Mouse (Mus musculus) forebrain, embryonic 14.5 days (tissue): ENCODE data around the gene Adcy1. TPM values are rescaled to one million over a fixed set of nuclear protein-coding genes. Genes with fewer than 3 reads are reported as not detected.

Experiments
- ATAC-seq: fragments of 200-750 bp; cut with Nextera tagmentation; 2 replicates; pipeline ENCODE4 v1.8.0; 2017; ENCODE audit warnings: mild to moderate bottlenecking, moderate library complexity
- DNase-seq: peaks from one replicate; pipeline ENCODE4 v3.0.0-alpha.2; 2015; ENCODE audit warnings: low spot score
- H3K27ac ChIP-seq: fragments of 300-500 bp; sonication (generic); 2 replicates; pipeline ENCODE4 v1.5.1; 2014; ENCODE audit warnings: low read depth, mild to moderate bottlenecking, control low read depth, low read length, moderate library complexity
- H3K27me3 ChIP-seq: fragments of 300-500 bp; sonication (generic); replicated peaks from 2 replicates; pipeline ENCODE4 v1.6.1; 2014; ENCODE audit warnings: low read length, control low read depth, mixed read lengths; ENCODE audit not compliant: control insufficient read depth, insufficient read depth
- H3K36me3 ChIP-seq: fragments of 300-500 bp; sonication (generic); 2 replicates; pipeline ENCODE4 v1.6.1; 2014; ENCODE audit warnings: low read length, control low read depth; ENCODE audit not compliant: control insufficient read depth, insufficient read depth
- H3K4me1 ChIP-seq: fragments of 300-500 bp; sonication (generic); 2 replicates; pipeline ENCODE4 v1.6.1; 2014; ENCODE audit warnings: antibody characterized with exemption, low read length, control low read depth; ENCODE audit not compliant: control insufficient read depth, insufficient read depth
- H3K4me2 ChIP-seq: fragments of 300-500 bp; sonication (generic); 2 replicates; pipeline ENCODE4 v1.6.1; 2014; ENCODE audit warnings: mild to moderate bottlenecking, control low read depth, low read length
- H3K4me3 ChIP-seq: fragments of 300-500 bp; sonication (generic); 2 replicates; pipeline ENCODE4 v1.5.1; 2014; ENCODE audit warnings: low read depth, low read length, control low read depth
- H3K9ac ChIP-seq: fragments of 300-500 bp; sonication (generic); 2 replicates; pipeline ENCODE4 v1.6.1; 2014; ENCODE audit warnings: mild to moderate bottlenecking, low read length, control low read depth, moderate library complexity
- H3K9me3 ChIP-seq: fragments of 300-500 bp; sonication (generic); replicated peaks from 2 replicates; pipeline ENCODE4 v1.6.1; 2016; ENCODE audit warnings: low read length, control low read depth, mixed read lengths; ENCODE audit not compliant: control insufficient read depth
- WGBS: fragments of 180-500 bp; shearing (Covaris S2); extraction: QIAGEN DNeasy Blood & Tissue Kit; methylation state at CpG from one replicate; pipeline ENCODE4 v1.1.7; 2014; 5-methylcytosine and 5-hydroxymethylcytosine counted together
- polyA plus RNA-seq: library from polyadenylated mRNA; unstranded; fragments of >200 nt; fragmentation: Nextera tagmentation; extraction: Ambion mirVana; gene quantifications from 2 replicates; pipeline ENCODE4 v1.2.1, GENCODE M21; 2014

The Adcy1 gene
- polyA plus RNA-seq, 1 experiment from 2014 or later, result 5.0 TPM

DNA sequence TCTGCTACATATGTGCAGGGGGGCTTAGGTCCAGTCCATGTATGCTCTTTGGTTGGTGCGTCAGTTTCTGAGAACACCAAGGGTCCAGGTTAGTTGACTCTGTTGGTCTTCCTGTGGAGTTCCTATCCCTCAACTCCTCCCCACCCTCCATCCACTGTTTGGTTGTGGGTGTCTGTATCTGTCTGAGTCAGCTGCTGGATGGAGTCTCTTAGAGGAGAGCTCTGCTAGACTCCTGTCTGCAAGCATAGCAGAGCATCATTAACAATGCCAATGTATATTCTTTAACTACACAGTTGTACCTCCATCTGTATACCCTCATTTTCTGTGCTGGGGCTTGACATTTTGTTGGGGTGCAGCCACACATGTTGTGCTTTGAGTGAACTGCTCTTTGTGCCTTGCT is 18.6 kb downstream of the Adcy1 start:
- Histone ChIP-seq H3K4me3 (no peak overlapping the region), H3K27me3 (no peaks in the 10 kb centered on the region), H3K9ac (no peak overlapping the region), H3K4me2 (no peak overlapping the region), H3K4me1 (no peaks in the 10 kb centered on the region), H3K27ac (no peak overlapping the region), H3K36me3 (no peaks in the 10 kb centered on the region), H3K9me3 (no peaks in the 10 kb centered on the region)
- ATAC-seq, result no peak
- no peak for DNase-seq
- 96% methylated on average over 1 of the region's 1 CpGs for WGBS

DNA sequence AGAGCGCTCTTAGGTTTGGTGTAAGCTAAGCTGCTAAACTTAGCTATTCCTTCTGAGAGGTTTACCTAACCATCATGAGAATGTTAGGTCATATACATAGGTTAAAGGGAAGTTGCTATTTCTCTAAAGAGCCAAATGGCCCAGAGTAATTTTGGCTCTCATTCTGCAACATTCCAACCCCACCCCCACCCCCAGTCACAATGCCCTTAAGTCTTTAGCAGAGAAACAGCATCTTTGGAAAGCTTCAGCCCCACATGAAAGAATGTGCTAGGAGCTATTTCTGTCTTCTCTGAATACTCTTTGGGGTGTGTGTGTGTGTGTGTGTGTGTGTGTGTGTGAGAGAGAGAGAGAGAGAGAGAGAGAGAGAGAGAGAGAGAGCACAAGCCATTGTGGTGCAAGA is 20.6 kb downstream of the Adcy1 start:
- 97% methylated on average over 1 of the region's 1 CpGs for WGBS
- no peak overlapping the region for H3K27ac ChIP-seq
- H3K27me3 ChIP-seq, result no peaks in the 10 kb centered on the region
- DNase-seq (no peak), ATAC-seq (no peak)
- no peaks in the 10 kb centered on the region for H3K9me3 ChIP-seq
- no peak overlapping the region for H3K4me3 ChIP-seq
- H3K4me1 ChIP-seq, result no peaks in the 10 kb centered on the region
- no peak overlapping the region for H3K4me2 ChIP-seq
- no peaks in the 10 kb centered on the region for H3K36me3 ChIP-seq
- H3K9ac ChIP-seq, result no peak overlapping the region

DNA sequence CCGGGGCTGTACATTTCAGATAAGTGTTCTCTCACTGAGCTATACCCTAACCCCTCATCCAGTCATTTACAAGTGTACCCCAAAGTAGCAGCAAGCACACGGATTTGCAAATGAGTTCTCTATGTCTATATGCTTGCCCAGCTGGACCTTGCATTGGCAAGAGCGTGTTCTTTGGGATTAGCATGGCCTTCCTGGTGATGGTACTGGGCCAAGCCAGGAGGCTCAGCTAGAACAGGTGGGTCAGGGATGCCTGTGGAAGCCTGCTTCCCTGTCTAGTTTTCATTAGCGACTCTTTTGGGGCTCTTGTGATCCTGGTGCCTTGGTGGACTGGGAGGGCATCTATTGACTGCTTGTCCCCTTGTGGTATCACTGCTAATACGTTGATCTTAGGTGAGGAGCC is 21.9 kb downstream of the Adcy1 start:
- Histone ChIP-seq H3K9ac (no peak overlapping the region), H3K9me3 (no peaks in the 10 kb centered on the region), H3K4me3 (no peak overlapping the region), H3K27me3 (no peaks in the 10 kb centered on the region), H3K27ac (no peak overlapping the region), H3K4me2 (no peak overlapping the region), H3K36me3 (no peaks in the 10 kb centered on the region), H3K4me1 (no peaks in the 10 kb centered on the region)
- 85% methylated on average over 5 of the region's 5 CpGs for WGBS
- DNase-seq (no peak), ATAC-seq (no peak)

DNA sequence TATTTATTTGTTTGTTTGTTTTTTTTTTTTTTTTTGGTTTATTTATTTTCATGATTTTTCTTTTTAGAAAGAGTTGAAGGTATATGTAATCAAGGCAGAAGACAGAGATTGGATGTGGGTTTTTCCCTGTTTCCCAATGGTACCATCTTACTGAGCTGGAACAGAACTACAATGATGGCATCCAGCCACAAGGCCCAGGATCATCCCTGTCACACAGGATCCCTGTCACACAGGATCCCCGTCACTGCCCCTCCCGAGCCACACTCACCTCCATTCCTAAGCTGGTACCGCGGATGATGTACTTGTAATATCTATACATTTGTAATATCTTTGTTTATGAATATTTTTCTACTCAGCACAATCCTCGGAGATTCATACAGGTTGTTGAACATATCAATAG is 27.8 kb downstream of the Adcy1 start:
- Histone ChIP-seq H3K9me3 (no peaks in the 10 kb centered on the region), H3K9ac (no peak overlapping the region), H3K27me3 (no peaks in the 10 kb centered on the region), H3K4me1 (no peaks in the 10 kb centered on the region), H3K36me3 (no peaks in the 10 kb centered on the region), H3K27ac (no peak overlapping the region), H3K4me2 (no peak overlapping the region), H3K4me3 (no peak overlapping the region)
- ATAC-seq (no peak), DNase-seq (no peak)
- 94% methylated on average over 5 of the region's 5 CpGs for whole genome bisulfite sequencing

DNA sequence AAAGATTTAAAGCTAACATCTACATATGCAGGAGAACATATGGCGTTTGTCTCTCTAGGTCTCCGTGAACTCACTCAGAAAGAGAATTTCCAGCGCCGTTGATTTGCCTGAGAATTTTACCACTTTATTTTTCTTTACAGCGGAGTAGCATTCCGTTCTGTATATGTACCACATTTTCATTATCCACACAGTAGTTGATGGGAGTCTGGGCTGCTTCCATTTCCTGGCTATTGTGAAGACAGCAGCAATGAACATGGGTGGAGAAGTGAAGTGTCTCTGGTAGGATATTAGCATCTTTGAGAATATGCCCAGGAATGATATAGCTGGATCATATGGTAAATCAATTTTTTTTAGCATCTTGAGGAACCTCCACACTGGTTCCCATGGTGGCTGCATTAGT is 31.6 kb downstream of the Adcy1 start:
- ATAC-seq (no peak), DNase-seq (no peak)
- Histone ChIP-seq H3K9me3 (no peaks in the 10 kb centered on the region), H3K4me2 (no peak overlapping the region), H3K9ac (no peak overlapping the region), H3K4me3 (no peak overlapping the region), H3K4me1 (no peaks in the 10 kb centered on the region), H3K36me3 (no peaks in the 10 kb centered on the region), H3K27ac (no peak overlapping the region), H3K27me3 (no peaks in the 10 kb centered on the region)
- 96% methylated on average over 6 of the region's 6 CpGs for WGBS

DNA sequence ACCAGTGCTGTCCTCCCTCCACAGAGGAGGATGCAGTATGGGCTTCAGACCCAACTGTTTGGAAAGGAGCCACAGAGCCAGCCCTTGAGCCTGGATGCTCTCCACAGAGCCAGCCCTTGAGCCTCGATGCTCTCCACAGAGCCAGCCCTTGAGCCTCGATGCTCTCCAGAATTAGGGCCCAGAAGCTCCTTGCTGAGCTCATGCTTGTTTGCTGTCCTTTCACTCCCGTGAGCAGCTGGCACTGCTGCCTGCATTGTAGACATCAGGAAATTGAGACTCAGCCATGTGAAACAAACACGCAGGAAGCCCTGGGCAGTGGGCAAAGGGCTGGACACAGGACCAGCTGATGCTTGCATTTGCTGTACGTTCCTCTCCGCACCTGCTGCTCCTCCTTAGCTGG is 38.4 kb downstream of the Adcy1 start:
- Histone ChIP-seq H3K9ac (no peak overlapping the region), H3K27ac (no peak overlapping the region), H3K9me3 (no peaks in the 10 kb centered on the region), H3K4me2 (no peak overlapping the region), H3K4me1 (0 out of 2 replicates have a peak, but pooled peaks cover 2% of the 10 kb centered on the region), H3K36me3 (no peaks in the 10 kb centered on the region), H3K4me3 (no peak overlapping the region), H3K27me3 (no peaks in the 10 kb centered on the region)
- DNase-seq (no peak), ATAC-seq (no peak)
- 57% methylated on average over 6 of the region's 6 CpGs for WGBS

DNA sequence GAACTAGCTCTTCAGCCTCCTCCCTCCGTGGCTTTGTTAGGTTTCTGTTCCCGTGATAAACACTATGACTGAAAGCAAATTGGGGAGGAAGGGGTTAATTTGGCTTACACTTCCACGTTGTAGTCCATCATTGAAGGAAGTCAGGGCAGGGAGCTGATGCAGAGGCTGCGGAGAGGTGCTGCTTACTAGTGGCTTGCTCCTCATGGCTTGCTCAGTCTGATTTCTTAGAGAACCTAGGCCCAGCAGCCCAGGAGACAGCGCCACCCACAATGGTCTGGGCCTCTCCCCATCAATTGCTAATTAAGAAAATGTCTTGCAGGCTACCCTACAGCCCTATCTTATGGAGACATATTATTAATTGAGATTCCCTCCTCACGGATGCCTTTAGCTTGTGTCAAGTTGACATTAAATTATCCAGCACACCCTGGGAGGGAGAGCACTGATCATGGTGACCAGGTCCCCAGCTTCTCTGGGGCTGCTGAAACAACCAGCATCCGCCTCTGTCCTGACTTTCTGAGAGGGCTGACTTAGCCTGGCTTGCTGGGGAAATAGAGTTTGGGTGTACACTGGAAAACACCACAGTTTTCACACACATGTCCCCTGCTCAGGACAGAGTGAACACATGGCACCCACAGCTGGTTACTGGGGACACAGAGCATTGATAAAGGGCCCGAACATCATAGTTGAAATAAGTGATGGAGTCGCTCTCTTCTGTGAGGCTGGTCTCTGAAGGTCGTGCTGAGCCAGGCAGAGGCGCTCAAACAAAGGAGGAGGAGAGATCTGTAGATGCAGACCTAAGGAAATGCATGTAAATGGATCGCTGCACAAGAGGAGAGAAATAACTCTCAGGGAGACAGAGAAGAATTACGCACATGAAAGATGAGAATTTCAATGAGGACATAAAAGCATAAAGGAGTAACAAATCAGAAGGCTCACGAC is 39.2 kb downstream of the Adcy1 start:
- H3K9ac ChIP-seq, result no peak overlapping the region
- 0 out of 2 replicates have a peak, but pooled peaks cover 2% of the 10 kb centered on the region for H3K4me1 ChIP-seq
- H3K27me3 ChIP-seq, result no peaks in the 10 kb centered on the region
- H3K9me3 ChIP-seq, result no peaks in the 10 kb centered on the region
- H3K36me3 ChIP-seq, result no peaks in the 10 kb centered on the region
- no peak overlapping the region for H3K27ac ChIP-seq
- no peak overlapping the region for H3K4me2 ChIP-seq
- H3K4me3 ChIP-seq, result no peak overlapping the region
- DNase-seq (no peak), ATAC-seq (0 out of 2 replicates have a peak, but pooled peaks have one; percentile 20)
- WGBS, result 66% methylated on average over 14 of the region's 14 CpGs

DNA sequence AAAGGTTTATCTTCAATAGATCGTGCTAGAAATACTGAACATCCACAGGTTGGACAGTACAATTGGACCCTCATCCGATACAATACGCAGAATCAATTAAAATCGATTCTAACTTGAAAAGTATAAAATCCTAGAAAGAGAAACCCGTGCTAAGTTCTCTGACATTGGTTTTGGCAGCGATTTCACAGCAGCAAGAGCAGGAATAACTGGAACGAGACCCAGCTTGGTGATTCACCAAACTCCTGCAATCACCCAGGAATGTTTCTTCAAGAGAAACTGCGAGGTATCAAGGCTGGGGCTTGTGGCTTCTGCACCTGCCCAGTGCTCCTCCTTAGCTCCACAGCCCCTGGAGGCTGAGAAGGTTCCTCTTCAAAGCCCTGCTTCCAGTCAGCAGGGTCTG is 42.0 kb downstream of the Adcy1 start:
- Histone ChIP-seq H3K4me1 (0 out of 2 replicates have a peak, but pooled peaks cover 2% of the 10 kb centered on the region), H3K4me3 (no peak overlapping the region), H3K27ac (no peak overlapping the region), H3K27me3 (no peaks in the 10 kb centered on the region), H3K36me3 (no peaks in the 10 kb centered on the region), H3K9me3 (no peaks in the 10 kb centered on the region), H3K9ac (no peak overlapping the region), H3K4me2 (no peak overlapping the region)
- WGBS, result 92% methylated on average over 8 of the region's 8 CpGs
- no peak for DNase-seq
- ATAC-seq, result no peak

DNA sequence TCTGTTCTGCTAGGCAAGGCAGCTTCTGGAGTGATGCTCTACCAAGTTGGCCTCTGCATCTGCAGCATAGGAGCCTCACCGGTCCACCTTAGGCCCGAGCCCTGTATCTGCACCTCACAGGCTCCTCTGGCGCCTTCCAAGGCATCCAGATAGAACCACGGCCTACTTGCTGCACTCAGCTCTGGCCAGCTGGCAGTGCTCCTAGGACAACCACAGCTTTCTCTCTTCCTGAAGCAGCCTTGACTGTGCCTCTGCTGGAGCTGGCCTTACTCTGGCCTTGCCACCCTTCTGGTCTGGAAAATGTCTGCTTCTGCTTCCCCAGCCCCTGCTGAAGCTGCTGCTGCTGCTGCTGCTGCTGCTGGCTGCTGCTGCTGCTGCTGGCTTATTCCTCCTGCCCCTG is 45.8 kb downstream of the Adcy1 start:
- Histone ChIP-seq H3K4me3 (no peak overlapping the region), H3K36me3 (no peaks in the 10 kb centered on the region), H3K9ac (no peak overlapping the region), H3K9me3 (no peaks in the 10 kb centered on the region), H3K4me1 (peaks cover 4% of the 10 kb centered on the region; the same call in 1 of the 2 replicates), H3K4me2 (no peak overlapping the region), H3K27me3 (no peaks in the 10 kb centered on the region), H3K27ac (no peak overlapping the region)
- ATAC-seq (no peak), DNase-seq (no peak)
- WGBS, result 90% methylated on average over 4 of the region's 4 CpGs
